Mouse (Mus musculus): ENCODE measurements around the gene Chst3.
"Not testable (repeated sequence)": the region's sequence is repeated elsewhere in the genome, so short reads cannot be mapped to it uniquely, and the experiment has no call there.

GRCm38 (mm10) chr10:60147510-60148047 lies 71.5 kb downstream of the Chst3 start:
- TF ChIP-seq CTCF, POLR2A (IDR thresholded peaks at IDR 0.05; ENCODE audit: insufficient read depth, low read depth, low read length): not testable (repeated sequence)
